Mouse (Mus musculus): ENCODE results near the gene Prkch.
"Not testable (repeated sequence)": the region's sequence is repeated elsewhere in the genome, so short reads cannot be mapped to it uniquely, and the experiment has no call there.

The Prkch gene

DNA sequence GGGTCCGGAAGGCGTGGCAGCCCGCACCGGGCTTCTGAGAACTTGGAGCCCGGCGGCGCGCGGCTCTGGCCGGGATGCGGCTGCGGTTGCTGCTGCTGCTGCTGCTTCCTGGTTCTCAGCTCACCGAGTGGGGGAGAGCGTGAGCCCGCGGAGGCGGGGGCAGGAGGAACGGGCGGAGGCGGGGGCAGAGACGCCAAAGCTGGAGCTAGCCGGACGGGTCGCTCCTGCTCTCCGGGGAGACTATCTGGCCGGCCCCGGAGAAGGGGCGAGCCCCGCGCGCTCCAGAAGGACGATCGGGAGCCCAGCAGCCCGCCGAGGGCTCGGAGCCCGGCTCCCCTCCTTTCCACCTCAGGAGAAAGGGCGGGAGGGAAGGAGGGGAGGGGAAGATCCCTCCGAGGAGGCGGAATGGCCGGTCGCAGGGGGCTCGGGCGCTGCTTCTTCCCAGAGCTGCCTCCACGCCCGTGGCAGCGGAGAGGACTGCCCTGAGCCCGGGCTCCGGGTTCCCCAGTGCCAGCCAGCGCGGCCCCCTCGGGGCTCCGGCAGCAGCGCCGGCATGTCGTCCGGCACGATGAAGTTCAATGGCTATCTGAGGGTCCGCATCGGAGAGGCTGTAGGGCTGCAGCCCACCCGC, at the start of gene Prkch:
Gene Prkch (plus strand): TSS at position 187 of the 631 bp plus-strand sequence.
- peak; percentile 47 for DNase-seq (ENCODE audit: low read depth, low spot score)

DNA sequence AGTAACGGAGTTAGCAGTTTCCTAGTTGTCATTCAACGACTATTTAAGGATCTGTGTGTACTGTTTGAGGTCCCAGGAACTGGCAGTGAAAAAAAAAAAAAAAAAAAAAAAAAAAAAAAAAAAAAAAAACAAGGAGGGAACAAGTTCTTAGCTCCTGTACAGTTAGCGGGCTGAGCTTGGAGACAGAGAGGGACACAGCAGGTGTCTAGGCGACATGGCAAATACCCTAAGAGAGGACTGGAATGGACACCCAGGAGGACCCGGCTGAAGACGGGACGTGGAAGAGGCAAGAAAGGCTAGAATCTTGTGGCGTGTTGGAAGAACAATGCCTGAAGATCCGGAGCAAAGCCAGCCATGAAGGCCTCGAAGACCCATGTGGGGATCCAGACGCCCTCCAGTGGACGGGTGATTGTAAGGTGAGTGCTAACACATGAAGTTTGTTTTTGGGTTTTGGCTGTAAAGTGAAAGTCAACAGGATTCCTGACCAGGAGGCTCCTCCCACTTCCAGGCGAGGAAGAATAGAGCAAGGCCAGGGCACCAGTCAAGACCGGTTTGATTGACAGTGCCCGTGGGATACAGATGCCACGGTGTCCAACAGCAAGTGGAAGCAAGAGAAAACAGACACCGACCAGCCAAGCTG, 47.0 kb upstream of the Prkch start:
- DNase-seq (ENCODE audit: low read depth, low spot score): no peak

DNA sequence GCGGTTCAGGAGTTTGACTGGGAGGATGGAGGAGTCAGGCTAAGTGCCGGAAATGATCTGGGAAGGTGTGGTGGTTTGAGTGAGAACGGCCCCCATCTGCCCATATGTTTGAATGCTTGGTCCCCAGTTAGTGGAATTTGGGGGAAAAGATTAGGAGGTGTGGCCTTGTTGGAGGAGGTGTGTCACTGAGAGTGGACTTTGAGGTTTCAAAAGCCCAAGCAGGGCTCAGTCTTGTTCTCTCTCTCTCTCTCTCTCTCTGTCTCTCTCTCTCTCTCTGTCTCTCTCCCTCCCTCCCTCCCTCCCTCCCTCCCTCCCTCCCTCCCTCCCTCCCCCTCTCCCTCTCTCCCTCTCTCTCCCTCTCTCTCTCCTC, 46.5 kb upstream of the Prkch start:
- not testable (repeated sequence) for DNase-seq (ENCODE audit: low read depth, low spot score)

DNA sequence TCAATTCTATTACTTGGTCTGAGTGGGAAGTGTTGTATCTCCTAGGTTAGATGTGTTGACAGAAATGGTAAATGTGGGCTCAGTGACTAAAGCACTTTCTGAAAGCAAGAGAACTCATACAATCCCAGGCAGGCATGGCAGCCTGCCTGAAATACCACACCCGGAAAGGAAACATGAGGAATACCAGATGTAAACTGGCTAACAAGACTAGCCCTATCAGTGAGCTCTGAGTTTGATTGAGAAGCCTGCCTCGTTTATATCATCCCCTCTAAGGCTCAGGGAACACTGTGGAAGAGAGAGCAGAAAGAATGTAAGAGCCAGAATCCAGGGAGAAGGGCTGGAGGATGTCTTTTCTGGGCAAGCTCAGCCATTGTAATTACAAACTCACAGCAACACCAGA, 45.4 kb upstream of the Prkch start:
- no peak for DNase-seq (ENCODE audit: low read depth, low spot score)

DNA sequence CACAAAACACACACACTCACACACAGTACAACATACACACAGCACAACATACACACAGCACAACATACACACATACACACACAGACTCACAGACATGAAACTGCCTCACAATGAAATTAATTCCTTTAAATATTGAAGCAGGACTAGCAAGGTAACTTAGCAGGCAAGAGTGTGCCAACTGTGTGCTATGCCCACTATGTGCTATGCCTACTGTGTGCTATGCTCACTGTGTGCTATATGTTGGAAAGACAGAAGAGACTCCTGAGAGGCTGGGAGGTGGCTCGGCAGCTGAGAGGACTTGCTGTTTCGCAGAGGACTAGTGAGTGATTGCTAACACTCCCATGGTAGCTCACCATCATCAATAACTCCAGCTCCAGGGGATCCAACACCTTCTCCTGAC, 44.2 kb upstream of the Prkch start:
- no peak for DNase-seq (ENCODE audit: low read depth, low spot score)

DNA sequence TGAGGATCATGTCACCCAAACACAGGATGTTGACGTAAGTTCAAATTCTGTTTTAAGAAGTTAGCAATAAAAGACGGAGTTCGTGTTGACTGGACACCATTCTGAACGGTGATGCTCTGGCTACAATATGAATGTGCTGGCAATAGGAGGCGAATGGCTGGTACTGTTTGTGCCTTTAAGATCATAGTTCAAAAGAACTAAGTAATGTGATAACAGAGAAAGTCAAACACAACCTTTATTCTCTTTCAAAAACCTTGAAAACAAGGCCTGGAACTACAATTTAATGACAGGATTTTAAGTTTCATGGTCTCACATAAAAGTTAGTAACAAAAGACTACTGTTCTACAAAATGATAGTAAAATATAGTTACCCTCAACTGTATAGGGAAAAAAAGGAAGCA, 41.4 kb upstream of the Prkch start:
- no peak for DNase-seq (ENCODE audit: low read depth, low spot score)

DNA sequence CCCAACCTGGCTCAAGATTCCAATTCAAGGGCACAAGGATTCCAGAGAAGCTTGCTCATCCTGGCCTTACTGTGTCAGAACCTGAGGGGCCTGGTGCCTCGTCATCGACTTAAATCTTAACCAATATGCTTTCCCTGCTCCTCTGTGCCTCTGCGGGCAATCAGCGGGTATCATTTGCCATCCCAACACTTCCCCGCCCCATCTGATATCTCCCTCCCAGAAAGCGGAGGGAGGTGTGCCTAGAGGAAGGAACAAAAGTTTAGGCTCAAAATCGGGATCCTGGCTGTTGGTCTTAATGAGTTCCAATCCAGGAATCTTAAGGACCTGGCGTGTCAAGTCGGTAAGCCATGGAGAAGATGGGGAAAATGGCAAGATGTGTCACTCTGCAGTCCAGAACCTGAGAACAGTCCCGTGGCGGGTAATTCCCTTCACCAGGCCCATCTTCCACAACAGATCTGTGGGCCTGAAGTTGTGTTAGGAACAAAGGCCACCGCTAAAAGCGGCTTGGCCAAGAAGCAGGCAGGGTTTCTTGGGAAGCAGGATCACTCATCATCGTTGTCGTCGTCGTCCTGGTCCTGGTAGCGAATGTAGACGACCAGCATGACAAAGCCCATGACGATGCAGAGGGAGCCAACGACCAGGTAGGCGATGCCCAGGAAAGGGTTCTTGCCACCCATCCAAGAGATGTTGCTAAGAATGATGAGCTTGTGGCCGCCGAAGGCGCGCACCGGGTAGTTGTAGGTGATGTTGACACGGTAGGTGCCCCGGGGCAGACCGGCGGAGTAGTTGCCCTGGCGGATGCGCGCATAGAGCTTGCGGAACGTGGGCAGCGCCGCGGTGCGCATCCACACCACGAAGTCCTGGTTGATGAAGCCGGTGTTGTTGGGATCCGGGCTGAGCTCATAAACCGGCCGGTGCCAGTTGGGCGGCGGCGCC, 39.6 kb upstream of the Prkch start:
- DNase-seq (ENCODE audit: low read depth, low spot score): no peak

DNA sequence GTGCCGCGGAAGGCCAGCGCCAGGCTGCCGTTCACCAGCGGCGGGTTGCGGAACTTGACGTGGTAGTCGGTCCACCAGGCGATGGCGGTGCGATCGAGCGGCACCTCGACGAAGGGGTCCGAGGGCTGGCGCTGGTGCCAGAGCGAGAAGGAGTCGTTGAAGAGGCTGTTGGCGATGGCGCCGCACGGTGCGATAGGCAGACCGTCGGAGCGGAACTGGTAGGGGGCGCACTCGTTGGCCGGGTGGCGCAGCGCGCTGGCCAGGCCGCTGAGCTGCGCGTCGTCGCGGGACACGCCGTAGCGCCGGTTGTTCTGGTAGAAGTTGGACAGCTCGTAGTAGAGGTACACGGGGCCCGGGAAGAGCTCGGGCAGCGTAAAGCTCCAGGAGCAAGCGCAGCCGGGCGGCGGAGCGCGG, 38.9 kb upstream of the Prkch start:
- no peak for DNase-seq (ENCODE audit: low read depth, low spot score)

DNA sequence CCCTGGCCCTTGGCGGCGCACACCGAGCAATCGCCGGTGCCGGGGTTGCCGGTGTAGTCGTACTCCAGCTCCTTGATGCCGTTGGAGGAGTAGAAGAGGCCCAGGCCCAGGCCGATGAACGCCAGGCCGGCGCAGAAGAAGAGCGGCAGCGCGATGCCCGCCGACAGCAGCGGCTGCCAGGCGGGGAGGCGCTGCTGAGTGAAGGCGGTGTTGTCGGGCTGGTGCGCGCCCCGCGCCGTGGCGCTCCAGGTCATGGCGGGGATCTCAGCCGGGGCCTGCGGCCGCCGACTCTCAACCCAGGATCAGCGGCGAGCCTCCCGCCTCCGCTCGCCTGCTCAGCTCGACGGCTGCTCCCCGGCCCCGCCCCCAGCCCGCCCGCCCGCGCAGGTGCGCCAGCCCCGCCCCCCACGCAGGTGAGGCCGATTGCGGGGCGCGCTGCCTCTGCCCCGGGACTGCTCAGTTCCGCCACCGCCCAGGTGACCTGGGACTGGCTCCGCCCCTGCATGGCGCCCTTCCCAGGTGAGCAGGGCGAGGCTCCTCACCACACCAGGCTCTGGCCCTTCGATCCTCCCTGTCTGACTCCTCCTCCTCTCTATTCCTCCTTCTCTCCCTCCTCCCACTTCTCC, 38.4 kb upstream of the Prkch start, which contains the start of gene Tmem30b:
Gene Tmem30b (minus strand): TSS at position 307 of the 626 bp plus-strand sequence.
- DNase-seq (ENCODE audit: low read depth, low spot score): no peak

DNA sequence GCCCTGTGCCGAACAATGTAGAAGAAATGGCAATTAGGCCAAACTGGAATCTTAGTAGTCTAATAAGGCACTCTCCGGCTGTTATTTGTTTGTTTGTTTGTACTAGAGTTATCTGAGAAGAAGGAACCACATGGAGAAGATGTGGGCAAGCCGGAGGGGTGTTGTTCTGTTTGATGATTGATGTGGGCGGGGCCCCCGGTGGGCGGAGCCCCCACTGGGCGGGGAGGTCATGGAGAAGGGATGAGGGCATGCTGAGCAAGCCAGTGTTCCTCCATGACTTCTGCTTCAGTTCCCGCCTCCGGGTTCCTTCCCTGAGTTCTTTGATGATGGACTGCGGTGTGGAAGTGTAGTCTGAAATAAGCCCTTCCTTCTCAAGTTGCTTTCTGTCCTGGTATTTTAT, 37.0 kb upstream of the Prkch start:
- DNase-seq (ENCODE audit: low read depth, low spot score): no peak

DNA sequence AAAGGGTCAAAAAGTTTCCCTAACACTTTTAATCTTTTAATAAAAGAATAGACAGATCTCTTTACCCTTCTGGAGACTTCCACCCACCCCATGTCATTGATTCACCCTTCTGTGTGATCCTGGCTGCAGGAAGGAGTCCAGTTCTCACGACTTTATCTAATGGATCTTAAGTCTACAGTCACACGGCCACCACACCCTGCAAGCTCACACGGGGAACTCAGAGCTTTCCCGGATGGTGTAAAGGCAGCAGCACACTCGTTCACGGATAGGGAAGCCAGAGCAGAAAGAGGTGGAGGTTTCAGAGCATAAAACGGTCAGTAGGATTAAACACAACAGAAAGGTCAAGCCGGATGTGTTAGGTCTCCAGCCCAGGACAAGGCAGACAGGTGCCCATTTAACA, 36.3 kb upstream of the Prkch start:
- DNase-seq (ENCODE audit: low read depth, low spot score): no peak

DNA sequence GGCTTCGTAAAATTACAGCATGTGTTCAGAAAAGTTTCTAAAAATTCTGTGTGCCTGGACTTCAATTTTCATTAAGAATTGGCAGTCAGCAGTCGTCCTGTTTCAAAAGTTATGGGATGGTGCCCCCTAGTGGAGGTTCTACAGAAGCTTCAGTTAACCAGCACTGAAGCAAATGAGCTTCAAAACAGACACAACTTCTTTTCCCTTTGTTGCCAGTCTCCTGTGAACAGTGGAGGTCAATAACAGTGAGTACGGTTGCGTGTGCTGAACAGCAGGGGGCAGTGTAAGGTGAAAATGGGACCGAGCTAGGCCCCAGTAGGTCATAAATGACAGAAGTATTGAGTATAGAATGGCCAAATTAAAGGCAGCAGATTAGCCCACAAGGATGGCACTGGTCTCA, 30.4 kb upstream of the Prkch start:
- peak; percentile 60 for DNase-seq (ENCODE audit: low read depth, low spot score)

DNA sequence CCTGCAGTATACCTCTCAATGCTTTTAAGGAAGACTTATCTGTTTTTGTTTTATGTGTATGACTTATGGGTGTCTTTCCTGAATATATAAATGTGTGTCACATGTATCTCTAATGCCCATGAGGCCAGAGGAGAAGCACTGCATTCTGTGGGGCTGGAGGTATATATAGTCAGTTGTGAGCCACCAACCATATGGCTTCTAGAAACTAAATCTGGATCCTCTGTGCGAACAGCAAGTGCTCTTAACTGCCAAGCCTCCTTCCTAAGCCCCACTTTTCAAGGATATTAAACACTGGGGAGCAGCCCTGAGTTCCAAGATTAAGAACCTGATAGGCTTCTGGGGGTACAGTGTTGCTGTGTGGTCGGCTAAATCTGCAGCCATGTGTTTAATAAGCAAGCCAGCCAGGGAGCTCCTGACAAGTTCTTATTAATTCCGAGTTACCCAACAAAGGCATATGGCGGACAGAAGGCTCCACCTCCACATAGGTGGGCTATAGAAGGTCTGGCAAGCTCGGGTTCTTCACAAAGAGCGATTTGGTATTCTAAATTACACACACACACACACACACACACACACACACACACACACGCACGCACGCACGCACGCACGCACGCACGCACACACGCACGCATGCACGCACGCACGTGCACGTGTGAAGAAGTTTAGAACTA, 25.9 kb upstream of the Prkch start:
- DNase-seq (ENCODE audit: low read depth, low spot score): no peak

DNA sequence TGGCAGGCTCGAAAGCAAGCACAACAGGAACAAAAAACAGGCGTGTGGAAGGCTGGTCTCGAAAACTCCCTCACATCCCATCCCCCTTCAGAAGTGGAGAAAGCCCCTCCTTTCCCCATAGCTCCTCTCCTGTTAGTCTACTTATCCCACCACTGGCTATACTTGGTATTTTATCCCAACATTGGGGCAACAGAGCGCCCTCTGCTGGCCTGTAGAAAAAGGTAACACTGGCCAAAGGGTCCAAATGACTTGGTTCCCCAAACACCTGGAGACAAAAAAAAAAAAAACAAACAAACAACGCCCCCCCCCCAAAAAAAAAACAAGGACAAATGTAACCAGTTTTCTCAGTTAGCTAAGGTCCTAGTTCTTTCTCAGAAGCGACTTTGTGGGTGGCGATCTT, 24.5 kb upstream of the Prkch start:
- DNase-seq (ENCODE audit: low read depth, low spot score): no peak

DNA sequence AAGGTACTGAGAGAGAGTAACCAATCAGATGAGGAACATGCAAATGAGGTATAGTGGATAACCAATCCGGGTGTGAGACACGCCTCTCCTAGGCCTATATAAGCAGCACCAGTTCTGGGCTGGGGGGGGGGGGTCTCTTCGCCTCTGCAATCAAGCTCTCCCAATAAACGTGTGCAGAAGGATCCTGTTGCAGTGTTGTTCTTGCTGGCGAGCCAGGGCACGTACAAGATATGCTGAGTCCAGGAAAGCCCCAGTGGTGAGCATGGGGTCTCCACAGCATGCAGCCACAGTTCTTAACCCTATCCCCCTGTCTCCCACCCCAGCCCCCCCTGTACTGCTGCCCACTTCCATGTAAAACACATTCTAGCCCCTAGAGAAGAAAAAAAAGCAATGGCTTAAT, 21.5 kb upstream of the Prkch start:
- DNase-seq (ENCODE audit: low read depth, low spot score): not testable (repeated sequence)

DNA sequence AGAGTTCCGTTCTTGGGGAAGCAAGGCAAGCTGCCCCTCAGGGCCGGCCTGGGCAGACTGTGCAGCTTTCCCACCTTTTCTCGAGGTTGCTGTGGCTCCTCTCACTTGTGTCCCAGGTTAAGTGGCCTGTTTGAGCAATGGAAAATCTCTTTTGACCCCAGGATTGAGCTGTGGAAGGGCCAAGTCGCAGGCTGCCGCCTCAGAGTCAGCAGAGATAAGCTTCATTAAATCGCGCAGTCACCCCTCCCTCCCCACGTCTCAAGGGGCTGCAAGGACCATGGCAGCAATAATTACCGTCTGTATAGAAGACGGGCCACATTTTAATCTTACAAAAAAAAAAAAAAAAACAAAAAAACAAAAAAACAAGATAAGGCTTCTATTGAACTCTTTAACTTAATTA, 20.4 kb upstream of the Prkch start:
- DNase-seq (ENCODE audit: low read depth, low spot score): no peak

DNA sequence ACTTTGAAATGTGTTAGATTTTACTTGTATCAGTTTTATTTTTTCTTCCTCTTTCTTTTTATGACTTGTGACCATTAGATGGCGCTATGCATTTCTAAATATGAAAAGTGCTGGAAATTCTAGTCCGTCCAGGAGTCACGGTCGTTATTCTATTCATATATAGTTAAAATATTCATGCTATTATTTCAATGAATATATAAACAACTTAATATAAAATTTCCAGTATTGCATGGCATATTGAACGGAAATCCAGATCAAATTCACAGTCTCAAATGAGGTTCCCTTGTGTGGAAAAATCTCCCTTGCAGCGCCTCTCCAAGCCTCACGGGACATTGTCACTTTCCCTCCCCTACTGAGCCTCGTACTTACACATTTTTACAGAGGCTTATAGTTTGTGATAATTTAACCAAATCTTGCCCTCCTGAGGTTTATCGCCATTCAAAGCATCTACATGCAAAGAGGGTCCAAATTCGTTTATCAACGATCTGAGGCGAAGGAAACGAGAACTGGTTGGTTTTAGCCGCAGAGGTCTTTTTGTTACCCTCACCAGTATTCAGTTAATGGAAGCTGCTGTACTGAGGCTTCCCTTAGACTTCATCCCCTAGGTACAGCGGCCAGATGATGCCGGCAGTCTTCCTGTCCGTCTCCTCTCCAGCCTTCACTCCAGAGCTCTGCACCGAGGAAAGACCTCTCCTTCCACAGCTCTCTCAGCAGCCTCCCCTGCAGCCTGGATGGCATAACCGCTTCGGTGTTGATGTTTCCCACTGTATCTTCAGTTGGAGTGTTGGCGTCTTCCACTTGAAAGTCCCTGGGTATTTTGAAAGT, 19.6 kb upstream of the Prkch start:
- no peak for DNase-seq (ENCODE audit: low read depth, low spot score)

DNA sequence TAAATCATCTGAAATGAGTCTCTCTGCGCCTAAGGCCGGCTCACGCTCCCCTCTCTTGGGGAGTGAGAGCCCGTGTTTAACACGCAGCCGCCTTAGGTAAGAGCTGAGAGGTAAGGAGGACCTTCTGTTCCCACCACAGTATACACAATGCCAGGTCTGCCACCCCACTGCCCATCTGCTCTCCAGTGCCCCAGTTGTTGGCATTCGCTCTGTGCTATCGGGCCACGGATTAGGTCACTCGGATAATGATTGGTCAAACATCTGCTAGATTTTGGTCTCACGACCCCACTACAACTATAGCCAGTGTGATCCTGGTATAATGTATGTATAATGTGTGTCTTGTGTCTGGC, 19.0 kb upstream of the Prkch start:
- no peak for DNase-seq (ENCODE audit: low read depth, low spot score)

DNA sequence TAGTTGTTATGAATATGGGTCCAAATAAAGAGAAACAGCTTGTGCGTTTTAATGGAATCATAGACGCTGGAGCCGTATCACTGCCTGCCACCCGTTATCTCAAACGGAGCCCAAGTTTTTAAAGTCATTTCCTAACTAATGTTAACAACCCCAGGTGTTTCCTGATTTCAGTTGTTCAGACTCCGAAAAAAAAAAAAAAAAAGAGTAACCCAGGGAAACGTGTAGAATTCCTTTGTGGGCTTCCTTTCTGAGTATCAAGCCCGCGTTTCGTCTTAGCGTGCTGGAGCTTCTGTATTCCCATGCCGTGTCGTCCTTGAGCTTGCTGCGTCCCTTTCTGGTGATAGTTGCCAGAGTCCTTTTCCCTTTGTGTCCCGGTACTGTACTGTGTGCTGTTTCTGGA, 10.0 kb upstream of the Prkch start:
- peak; percentile 16 for DNase-seq (ENCODE audit: low read depth, low spot score)

DNA sequence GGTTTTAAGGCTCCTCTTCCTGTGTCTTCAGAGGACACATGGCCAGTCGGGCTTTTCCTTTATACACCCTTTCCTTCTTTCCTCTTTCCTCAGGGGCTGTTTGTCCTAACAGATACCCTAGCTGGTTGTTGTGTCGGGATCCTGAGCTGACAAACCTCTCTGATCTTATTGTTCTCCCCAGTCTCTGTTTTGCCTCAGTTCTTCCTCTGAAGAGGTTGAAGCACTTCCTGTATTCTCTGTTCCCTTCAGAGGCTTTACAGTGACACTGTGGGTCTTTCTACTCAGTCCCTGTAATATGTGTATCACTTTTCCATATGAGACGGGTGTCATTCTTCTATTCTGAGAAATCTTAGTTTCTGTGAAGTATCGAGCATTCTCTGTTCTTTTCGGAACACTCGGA, 6.5 kb upstream of the Prkch start:
- no peak for DNase-seq (ENCODE audit: low read depth, low spot score)

DNA sequence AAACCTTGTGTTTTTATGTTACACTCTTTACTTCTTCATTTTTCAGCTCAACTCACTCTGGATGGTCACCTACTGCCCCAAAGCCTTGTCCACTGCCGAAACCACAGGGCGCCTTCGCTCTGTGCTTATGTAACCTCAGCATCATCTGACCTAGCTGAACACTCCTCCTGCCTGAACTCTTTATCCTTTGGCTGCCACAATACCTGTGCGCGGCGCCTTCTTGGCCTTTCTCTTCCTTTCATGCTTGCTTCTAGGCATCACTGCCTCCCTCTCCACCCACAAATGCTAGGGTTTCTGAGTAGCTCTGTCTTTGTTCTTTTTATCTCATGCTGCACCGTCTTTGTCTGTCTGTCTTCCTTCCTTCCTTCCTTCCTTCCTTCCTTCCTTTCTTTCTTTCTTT, 3.8 kb upstream of the Prkch start:
- no peak for DNase-seq (ENCODE audit: low read depth, low spot score)
